Mouse (Mus musculus): ENCODE measurements around the gene Mtch2.

Gene Mtch2

DNA sequence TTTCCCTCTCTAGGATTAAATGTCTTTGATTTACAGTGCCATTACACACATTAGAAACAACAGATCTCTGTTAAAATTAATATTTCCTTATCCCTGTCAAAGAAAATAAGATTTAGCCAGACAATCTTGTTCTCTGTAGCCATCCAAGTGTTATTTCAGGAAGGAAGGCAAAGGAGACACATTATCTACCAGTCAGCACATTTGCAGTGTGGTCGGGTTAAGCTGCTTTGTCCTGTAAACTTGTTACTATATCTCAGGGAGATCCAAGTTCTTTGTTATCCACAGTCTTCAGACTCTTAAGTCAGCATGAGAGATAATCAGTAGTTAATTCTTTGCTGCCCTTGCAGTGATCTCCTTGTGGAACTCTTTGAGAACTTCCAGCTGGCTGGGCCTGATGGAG lies 63.9 kb downstream of the Mtch2 start:
- no peak for DNase-seq (ENCODE audit: low spot score)

DNA sequence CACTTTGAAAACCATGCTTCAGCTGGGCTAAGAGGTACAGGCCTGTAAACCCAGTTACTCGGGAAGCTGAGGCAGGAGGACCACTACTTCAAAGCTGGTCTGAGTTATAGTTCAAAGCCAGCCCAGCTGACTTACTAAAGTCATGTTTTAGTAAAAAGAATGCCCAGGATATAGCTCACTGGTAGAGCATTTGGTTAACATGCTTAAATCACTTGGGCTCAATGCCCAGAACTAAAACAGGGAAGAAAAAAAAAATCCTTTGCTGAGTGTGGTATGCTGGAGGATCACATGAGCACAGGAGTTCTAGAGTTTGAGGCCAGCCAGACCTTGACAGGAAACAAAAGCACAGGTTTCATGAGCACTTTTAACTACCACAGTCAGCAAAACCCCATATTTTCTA lies 64.7 kb downstream of the Mtch2 start:
- no peak for DNase-seq (ENCODE audit: low spot score)

DNA sequence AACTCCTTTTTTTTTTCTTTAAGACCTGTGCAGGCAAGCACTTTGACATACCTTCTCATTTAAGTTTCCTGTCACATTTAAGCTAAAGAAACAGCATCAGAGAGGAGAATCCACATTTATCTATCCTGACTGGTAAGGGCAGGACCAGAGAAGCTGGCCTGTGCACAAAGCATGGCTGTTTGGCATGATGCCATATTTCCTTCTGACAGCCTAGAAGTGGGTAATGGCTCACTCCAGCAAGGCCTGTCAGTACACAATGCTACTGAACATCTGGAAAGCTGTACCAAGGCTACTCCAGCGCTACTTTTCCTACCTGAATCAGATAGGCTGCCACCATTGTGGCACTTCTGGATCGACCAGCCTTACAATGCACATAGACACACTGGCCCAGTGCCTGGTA lies 66.7 kb downstream of the Mtch2 start:
- no peak for DNase-seq (ENCODE audit: low spot score)

DNA sequence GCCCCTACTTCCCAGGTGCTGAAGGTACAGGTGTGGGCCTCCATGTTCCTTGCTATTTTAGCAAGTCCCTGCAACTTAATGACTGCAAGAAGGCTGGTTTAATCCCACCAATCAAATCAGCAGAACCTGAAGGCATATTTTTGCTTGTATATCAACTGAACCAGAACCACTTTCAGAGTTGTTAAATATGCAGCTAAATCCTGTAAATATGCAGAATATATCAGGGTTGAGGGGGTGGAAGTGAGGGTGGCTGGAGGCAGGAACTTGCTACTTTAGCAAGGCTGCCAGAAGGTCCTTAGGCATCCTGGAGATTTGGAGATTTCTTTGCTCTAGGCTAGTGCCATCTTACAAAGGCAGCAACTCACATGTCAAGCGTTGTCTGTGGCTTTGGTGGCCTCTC lies 68.6 kb downstream of the Mtch2 start:
- no peak for DNase-seq (ENCODE audit: low spot score)
